Mouse (Mus musculus) forebrain, embryonic 10.5 days (tissue): ENCODE measurements at regions not wholly inside any gene's neighbourhood (a gene's known extent, or its start where the extent isn't known, plus 50 kb on each side); places are given as distances from the start of the nearest gene placed in this dataset.

Experiments used
- DNase-seq: peaks from one replicate; pipeline ENCODE4 v3.0.0-alpha.2; 2017; ENCODE audit warnings: low spot score; ENCODE audit errors: extremely low spot score
- H3K27ac ChIP-seq: fragments of 300-500 bp; sonication (generic); 2 replicates; pipeline ENCODE4 v1.5.1; 2016; ENCODE audit warnings: mild to moderate bottlenecking
- H3K27me3 ChIP-seq: fragments of 300-500 bp; sonication (generic); 2 replicates; pipeline ENCODE4 v1.6.1; 2016; ENCODE audit warnings: mild to moderate bottlenecking; ENCODE audit not compliant: poor library complexity, severe bottlenecking
- H3K36me3 ChIP-seq: fragments of 300-500 bp; sonication (generic); replicated peaks from 2 replicates; pipeline ENCODE4 v1.6.1; 2016; ENCODE audit warnings: mild to moderate bottlenecking, moderate library complexity
- H3K4me1 ChIP-seq: fragments of 300-500 bp; sonication (generic); 2 replicates; pipeline ENCODE4 v1.6.1; 2016
- H3K4me3 ChIP-seq: fragments of 300-500 bp; sonication (generic); 2 replicates; pipeline ENCODE4 v1.5.1; 2016; ENCODE audit warnings: mild to moderate bottlenecking, moderate library complexity
- H3K9me3 ChIP-seq: fragments of 300-500 bp; sonication (generic); 2 replicates; pipeline ENCODE4 v1.6.1; 2016; ENCODE audit warnings: mild to moderate bottlenecking, moderate library complexity
- WGBS: fragments of 180-500 bp; shearing (Covaris S2); methylation state at CpG from one replicate; pipeline ENCODE4 v1.1.7; 2016; 5-methylcytosine and 5-hydroxymethylcytosine counted together

- 88% methylated on average over 4 of the region's 4 CpGs for WGBS
- Histone ChIP-seq H3K4me1 (no peaks in the 10 kb centered on the region), H3K9me3 (no peaks in the 10 kb centered on the region), H3K4me3 (no peak overlapping the region), H3K27me3 (no peaks in the 10 kb centered on the region), H3K27ac (no peak overlapping the region), H3K36me3 (no peaks in the 10 kb centered on the region)
- no peak for DNase-seq
These were observed 416.9 kb downstream of the Pik3r1 start for GRCm38 (mm10) chr13:101351123-101351522.

GRCm38 (mm10) chr13:101349354-101349753 is 418.7 kb downstream of the Pik3r1 start:
- Histone ChIP-seq H3K4me3 (no peak overlapping the region), H3K27me3 (no peaks in the 10 kb centered on the region), H3K9me3 (no peaks in the 10 kb centered on the region), H3K36me3 (no peaks in the 10 kb centered on the region), H3K27ac (no peak overlapping the region), H3K4me1 (peaks cover 2% of the 10 kb centered on the region; the same call in 1 of the 2 replicates)
- WGBS = 95% methylated on average over 2 of the region's 2 CpGs
- no peak for DNase-seq

- no peak for DNase-seq
- Histone ChIP-seq H3K36me3 (no peaks in the 10 kb centered on the region), H3K9me3 (no peaks in the 10 kb centered on the region), H3K27ac (no peak overlapping the region), H3K4me1 (no peaks in the 10 kb centered on the region), H3K27me3 (no peaks in the 10 kb centered on the region), H3K4me3 (no peak overlapping the region)
- WGBS = 87% methylated on average over 3 of the region's 3 CpGs
These were observed 429.6 kb downstream of the Pik3r1 start for GRCm38 (mm10) chr13:101338280-101338872.

GRCm38 (mm10) chr13:101318621-101319020 is 449.4 kb downstream of the Pik3r1 start:
- no peak for DNase-seq
- no peaks in the 10 kb centered on the region for H3K27me3 ChIP-seq
- WGBS = 88% methylated on average over 4 of the region's 4 CpGs
- H3K4me1 ChIP-seq = no peaks in the 10 kb centered on the region
- H3K9me3 ChIP-seq = no peaks in the 10 kb centered on the region
- no peak overlapping the region for H3K4me3 ChIP-seq
- H3K27ac ChIP-seq = no peak overlapping the region
- H3K36me3 ChIP-seq = no peaks in the 10 kb centered on the region

- no peak overlapping the region for H3K27ac ChIP-seq
- DNase-seq = no peak
- no peak overlapping the region for H3K4me3 ChIP-seq
- H3K9me3 ChIP-seq = no peaks in the 10 kb centered on the region
- 77% methylated on average over 4 of the region's 4 CpGs for WGBS
- H3K4me1 ChIP-seq = no peaks in the 10 kb centered on the region
- no peaks in the 10 kb centered on the region for H3K36me3 ChIP-seq
- no peaks in the 10 kb centered on the region for H3K27me3 ChIP-seq
These were observed 451.7 kb downstream of the Pik3r1 start for GRCm38 (mm10) chr13:101316336-101316735.

- Histone ChIP-seq H3K9me3 (no peaks in the 10 kb centered on the region), H3K4me1 (no peaks in the 10 kb centered on the region), H3K36me3 (no peaks in the 10 kb centered on the region), H3K27ac (no peak overlapping the region), H3K27me3 (no peaks in the 10 kb centered on the region), H3K4me3 (no peak overlapping the region)
- no peak for DNase-seq
These were observed 454.0 kb downstream of the Pik3r1 start for GRCm38 (mm10) chr13:101314040-101314439.

GRCm38 (mm10) chr13:101311634-101312314 is 456.2 kb downstream of the Pik3r1 start:
- no peaks in the 10 kb centered on the region for H3K4me1 ChIP-seq
- H3K27me3 ChIP-seq = no peaks in the 10 kb centered on the region
- no peaks in the 10 kb centered on the region for H3K9me3 ChIP-seq
- H3K4me3 ChIP-seq = no peak overlapping the region
- no peaks in the 10 kb centered on the region for H3K36me3 ChIP-seq
- 93% methylated on average over 3 of the region's 3 CpGs for WGBS
- no peak for DNase-seq
- H3K27ac ChIP-seq = no peak overlapping the region

- DNase-seq = no peak
- Histone ChIP-seq H3K4me3 (no peak overlapping the region), H3K27ac (no peak overlapping the region), H3K36me3 (no peaks in the 10 kb centered on the region), H3K4me1 (peaks cover 10% of the 10 kb centered on the region; the same call in 1 of the 2 replicates), H3K9me3 (no peaks in the 10 kb centered on the region), H3K27me3 (no peaks in the 10 kb centered on the region)
- 92% methylated on average over 5 of the region's 5 CpGs for WGBS
These were observed 459.3 kb downstream of the Pik3r1 start for GRCm38 (mm10) chr13:101308724-101309123.

- Histone ChIP-seq H3K36me3 (no peaks in the 10 kb centered on the region), H3K27ac (no peak overlapping the region), H3K27me3 (no peaks in the 10 kb centered on the region), H3K4me3 (no peak overlapping the region), H3K4me1 (peaks cover 10% of the 10 kb centered on the region; the same call in 1 of the 2 replicates), H3K9me3 (no peaks in the 10 kb centered on the region)
- DNase-seq = no peak
- WGBS = 76% methylated on average over 11 of the region's 11 CpGs
These were observed 462.2 kb downstream of the Pik3r1 start for GRCm38 (mm10) chr13:101305695-101306413.

GRCm38 (mm10) chr13:101305063-101305462 is 463.0 kb downstream of the Pik3r1 start:
- no peak for DNase-seq
- WGBS = 82% methylated on average over 6 of the region's 6 CpGs
- Histone ChIP-seq H3K36me3 (no peaks in the 10 kb centered on the region), H3K4me3 (no peak overlapping the region), H3K27ac (no peak overlapping the region), H3K27me3 (no peaks in the 10 kb centered on the region), H3K9me3 (no peaks in the 10 kb centered on the region), H3K4me1 (peaks cover 10% of the 10 kb centered on the region; the same call in 1 of the 2 replicates)

- no peaks in the 10 kb centered on the region for H3K27me3 ChIP-seq
- DNase-seq = no peak
- H3K4me3 ChIP-seq = no peak overlapping the region
- peaks cover 10% of the 10 kb centered on the region; the same call in 1 of the 2 replicates for H3K4me1 ChIP-seq
- 70% methylated on average over 2 of the region's 2 CpGs for WGBS
- H3K36me3 ChIP-seq = no peaks in the 10 kb centered on the region
- no peaks in the 10 kb centered on the region for H3K9me3 ChIP-seq
- H3K27ac ChIP-seq = no peak overlapping the region
These were observed 466.7 kb downstream of the Pik3r1 start for GRCm38 (mm10) chr13:101301361-101301760.

- no peak for DNase-seq
- H3K27me3 ChIP-seq = no peaks in the 10 kb centered on the region
- WGBS = 92% methylated on average over 4 of the region's 4 CpGs
- H3K27ac ChIP-seq = no peak overlapping the region
- no peaks in the 10 kb centered on the region for H3K36me3 ChIP-seq
- H3K9me3 ChIP-seq = no peaks in the 10 kb centered on the region
- H3K4me1 ChIP-seq = peaks cover 19% of the 10 kb centered on the region
- no peak overlapping the region for H3K4me3 ChIP-seq
These were observed 456.2 kb upstream of the Slc30a5 start for GRCm38 (mm10) chr13:101289407-101289806.

- Histone ChIP-seq H3K4me1 (peaks cover 19% of the 10 kb centered on the region), H3K4me3 (no peak overlapping the region), H3K27me3 (no peaks in the 10 kb centered on the region), H3K36me3 (no peaks in the 10 kb centered on the region), H3K9me3 (no peaks in the 10 kb centered on the region), H3K27ac (no peak overlapping the region)
- no peak for DNase-seq
- 49% methylated on average over 4 of the region's 4 CpGs for WGBS
These were observed 453.9 kb upstream of the Slc30a5 start for GRCm38 (mm10) chr13:101287131-101287530.
